Mouse (Mus musculus) neural tube, embryonic 14.5 days (tissue): ENCODE measurements at regions not wholly inside any gene's neighbourhood (a gene's known extent, or its start where the extent isn't known, plus 50 kb on each side); places are given as distances from the start of the nearest gene placed in this dataset.

Experiments
- ATAC-seq: fragments of 200-750 bp; cut with Nextera tagmentation; 2 replicates; pipeline ENCODE4 v1.8.0; 2017; ENCODE audit warnings: low read depth, mild to moderate bottlenecking, moderate TSS enrichment, moderate library complexity
- H3K27ac ChIP-seq: fragments of 300-500 bp; sonication (generic); 2 replicates; pipeline ENCODE4 v1.5.1; 2014; ENCODE audit warnings: low read depth, mild to moderate bottlenecking, control low read depth, low read length, moderate library complexity, mixed read lengths
- H3K27me3 ChIP-seq: fragments of 300-500 bp; sonication (generic); 2 replicates; pipeline ENCODE4 v1.6.1; 2014; ENCODE audit warnings: low read length; ENCODE audit not compliant: control insufficient read depth, insufficient read depth
- H3K36me3 ChIP-seq: fragments of 300-500 bp; sonication (generic); 2 replicates; pipeline ENCODE4 v1.6.1; 2014; ENCODE audit warnings: low read length, mixed read lengths; ENCODE audit not compliant: control insufficient read depth, insufficient read depth
- H3K4me1 ChIP-seq: fragments of 300-500 bp; sonication (generic); 2 replicates; pipeline ENCODE4 v1.6.1; 2014; ENCODE audit warnings: low read length; ENCODE audit not compliant: control insufficient read depth, insufficient read depth
- H3K4me2 ChIP-seq: fragments of 300-500 bp; sonication (generic); 2 replicates; pipeline ENCODE4 v1.6.1; 2014; ENCODE audit warnings: mild to moderate bottlenecking, low read depth, low read length, control low read depth
- H3K4me3 ChIP-seq: fragments of 300-500 bp; sonication (generic); 2 replicates; pipeline ENCODE4 v1.5.1; 2014; ENCODE audit warnings: low read depth, low read length, control low read depth, mixed read lengths
- H3K9ac ChIP-seq: fragments of 300-500 bp; sonication (generic); replicated peaks from 2 replicates; pipeline ENCODE4 v1.6.1; 2014; ENCODE audit warnings: low read depth, mild to moderate bottlenecking, control low read depth, low read length, mixed read lengths
- H3K9me3 ChIP-seq: fragments of 300-500 bp; sonication (generic); 2 replicates; pipeline ENCODE4 v1.6.1; 2016; ENCODE audit warnings: low read length; ENCODE audit not compliant: control insufficient read depth
- WGBS: fragments of 180-500 bp; shearing (Covaris S2); extraction: QIAGEN DNeasy Blood & Tissue Kit; methylation state at CpG from one replicate; pipeline ENCODE4 v1.1.7; 2014; 5-methylcytosine and 5-hydroxymethylcytosine counted together

DNA sequence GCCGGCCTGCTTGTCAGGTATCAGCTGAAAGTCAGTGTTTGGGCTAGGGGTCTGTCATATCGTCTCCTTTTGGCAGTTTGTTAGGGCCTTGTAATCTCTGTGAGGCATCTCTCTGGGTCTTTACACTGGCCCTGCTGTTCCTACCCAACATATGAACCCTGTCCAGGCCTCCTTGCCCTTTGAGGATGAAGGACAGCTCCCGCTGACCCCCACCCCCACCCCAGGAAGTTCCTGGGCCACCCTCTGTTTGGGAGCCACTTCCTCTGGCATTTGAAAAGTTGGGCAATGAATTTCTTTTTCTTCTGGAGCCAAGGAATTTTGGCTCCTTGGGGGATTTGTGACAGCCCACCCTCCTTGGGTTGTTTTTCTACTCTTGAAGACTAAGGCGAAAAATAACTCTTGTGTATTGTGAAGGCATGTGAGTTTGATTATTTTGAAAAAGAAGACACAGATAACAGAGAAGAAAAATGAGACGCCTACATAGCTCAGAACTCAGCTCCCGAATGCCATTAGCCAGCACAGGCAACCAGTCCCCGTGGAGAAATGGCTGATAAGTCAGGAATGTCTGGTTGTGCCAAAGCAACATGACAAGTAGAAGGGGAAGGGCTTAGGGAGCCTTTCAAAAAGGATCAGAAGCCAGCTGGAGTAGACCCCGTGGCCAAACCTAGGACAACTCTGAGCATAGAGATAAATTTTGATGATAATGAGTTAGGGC lies 249.5 kb downstream of the Gm49356 start:
- no peak overlapping the region for H3K27ac ChIP-seq
- WGBS, result 52% methylated on average over 8 of the region's 8 CpGs
- H3K9ac ChIP-seq, result no peak overlapping the region
- no peak overlapping the region for H3K4me2 ChIP-seq
- no peak; the same call in 1 of the 2 replicates for ATAC-seq
- H3K4me1 ChIP-seq, result no peaks in the 10 kb centered on the region
- no peaks in the 10 kb centered on the region for H3K27me3 ChIP-seq
- no peaks in the 10 kb centered on the region; the same call in 1 of the 2 replicates for H3K9me3 ChIP-seq
- no peak overlapping the region for H3K4me3 ChIP-seq
- H3K36me3 ChIP-seq, result no peaks in the 10 kb centered on the region

GRCm38 (mm10) chr15:59141621-59142020 lies 252.5 kb downstream of the Gm49356 start:
- 89% methylated on average over 4 of the region's 4 CpGs for WGBS
- Histone ChIP-seq H3K4me3 (no peak overlapping the region), H3K4me1 (no peaks in the 10 kb centered on the region), H3K9me3 (no peaks in the 10 kb centered on the region; the same call in 1 of the 2 replicates), H3K27ac (no peak overlapping the region), H3K4me2 (no peak overlapping the region), H3K36me3 (no peaks in the 10 kb centered on the region), H3K27me3 (no peaks in the 10 kb centered on the region), H3K9ac (no peak overlapping the region)
- no peak for ATAC-seq

DNA sequence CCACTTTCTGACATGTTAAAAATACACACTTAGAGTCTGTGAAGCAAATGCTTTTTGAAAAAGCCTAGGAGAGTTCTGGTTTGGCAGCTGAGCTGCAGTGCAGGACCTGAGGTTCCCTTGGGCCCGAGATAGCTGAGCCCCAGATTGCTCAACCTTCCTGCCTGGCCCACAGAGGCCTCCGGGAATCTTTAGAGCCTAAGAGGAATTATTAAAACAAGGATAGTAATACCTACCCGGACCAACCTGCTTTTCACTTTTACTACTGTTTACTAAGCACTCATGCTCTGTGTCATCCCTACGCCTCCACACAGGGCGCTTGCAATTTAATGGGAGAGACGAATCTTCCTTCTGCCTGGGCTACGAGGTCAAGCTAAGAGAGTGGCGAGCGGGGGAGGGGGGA lies 253.4 kb downstream of the Gm49356 start:
- 75% methylated on average over 9 of the region's 9 CpGs for WGBS
- no peaks in the 10 kb centered on the region for H3K9me3 ChIP-seq
- no peak for ATAC-seq

DNA sequence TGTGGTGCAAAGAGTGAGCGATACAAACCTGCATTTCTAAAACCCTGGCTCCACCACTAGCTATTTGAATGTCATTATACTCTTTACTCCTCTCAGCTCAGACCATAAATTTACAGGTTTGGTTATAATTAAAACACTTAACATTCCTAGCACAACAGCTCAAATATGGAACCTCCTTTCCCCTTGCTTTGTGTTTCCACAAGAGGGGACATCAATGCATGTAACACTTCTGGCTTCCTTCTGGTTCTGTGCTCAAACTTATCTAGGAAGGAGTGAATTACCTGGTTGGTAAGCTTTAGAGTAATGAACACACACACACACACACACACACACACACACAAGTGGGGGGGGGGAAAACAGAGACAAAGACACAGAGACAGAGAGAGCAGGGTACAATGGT lies 254.8 kb downstream of the Gm49356 start:
- no peak overlapping the region for H3K27ac ChIP-seq
- H3K9me3 ChIP-seq, result no peaks in the 10 kb centered on the region
- H3K4me3 ChIP-seq, result no peak overlapping the region
- H3K9ac ChIP-seq, result no peak overlapping the region
- 96% methylated on average over 1 of the region's 1 CpGs for WGBS
- ATAC-seq, result no peak
- H3K4me1 ChIP-seq, result no peaks in the 10 kb centered on the region
- no peaks in the 10 kb centered on the region for H3K36me3 ChIP-seq
- no peaks in the 10 kb centered on the region for H3K27me3 ChIP-seq
- no peak overlapping the region for H3K4me2 ChIP-seq

More for the DNA sequence above, 253.4 kb downstream of the Gm49356 start:
- Histone ChIP-seq H3K4me2 (no peak overlapping the region), H3K27ac (no peak overlapping the region), H3K36me3 (no peaks in the 10 kb centered on the region), H3K9ac (no peak overlapping the region), H3K27me3 (no peaks in the 10 kb centered on the region), H3K4me3 (no peak overlapping the region), H3K4me1 (no peaks in the 10 kb centered on the region)

DNA sequence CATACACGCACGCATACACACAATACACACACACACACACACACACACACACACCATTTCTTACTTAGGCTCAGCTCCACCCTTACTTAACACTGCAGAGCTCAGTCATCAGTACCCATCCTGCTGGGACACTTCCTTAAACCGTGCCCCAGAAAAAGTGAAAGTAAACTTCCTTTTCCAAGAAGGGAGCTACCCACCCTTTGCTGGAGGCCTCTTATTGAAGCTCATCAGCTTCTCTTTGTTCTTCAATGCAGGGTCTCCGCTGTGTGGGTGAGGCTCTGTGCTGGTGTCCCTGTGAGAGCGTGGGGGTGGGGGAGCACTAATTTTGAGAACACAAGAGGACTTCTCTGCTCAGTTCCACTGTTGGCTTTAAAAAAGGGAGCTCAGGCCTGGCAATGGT lies 256.6 kb downstream of the Gm49356 start:
- Histone ChIP-seq H3K9ac (no peak overlapping the region), H3K4me1 (no peaks in the 10 kb centered on the region), H3K27me3 (no peaks in the 10 kb centered on the region), H3K4me2 (no peak overlapping the region), H3K27ac (no peak overlapping the region), H3K36me3 (no peaks in the 10 kb centered on the region), H3K4me3 (no peak overlapping the region), H3K9me3 (no peaks in the 10 kb centered on the region)
- WGBS, result 64% methylated on average over 5 of the region's 5 CpGs
- ATAC-seq, result no peak

GRCm38 (mm10) chr15:59146111-59146510 lies 257.0 kb downstream of the Gm49356 start:
- Histone ChIP-seq H3K4me2 (no peak overlapping the region), H3K36me3 (no peaks in the 10 kb centered on the region), H3K4me1 (no peaks in the 10 kb centered on the region), H3K27ac (no peak overlapping the region), H3K9ac (no peak overlapping the region), H3K9me3 (no peaks in the 10 kb centered on the region), H3K27me3 (no peaks in the 10 kb centered on the region), H3K4me3 (no peak overlapping the region)
- ATAC-seq, result no peak
- WGBS, result 87% methylated on average over 19 of the region's 19 CpGs

DNA sequence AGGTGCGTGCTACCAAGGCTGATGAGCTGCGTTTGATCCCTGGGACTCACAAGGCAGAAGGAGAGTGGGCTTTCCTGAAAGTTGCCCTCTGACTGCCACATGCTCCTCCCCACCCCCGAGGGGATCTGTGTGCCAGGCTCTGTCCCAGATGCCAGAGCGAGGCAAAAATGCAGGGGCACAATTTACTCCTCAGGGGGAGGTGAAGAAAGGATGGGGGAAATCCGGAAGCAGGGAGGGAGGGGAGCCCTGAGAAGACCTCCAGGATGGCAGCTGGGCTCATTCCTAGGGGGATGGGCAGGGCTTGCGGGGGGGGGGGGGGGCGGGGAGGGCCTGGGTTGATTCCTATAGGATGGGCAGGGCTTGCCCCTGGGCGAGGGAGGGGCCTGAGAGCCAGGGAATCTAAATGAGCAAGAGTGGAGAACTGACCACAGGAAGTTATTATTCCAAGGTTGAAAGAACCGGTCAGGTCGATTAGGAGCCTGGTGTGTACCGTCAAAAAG lies 257.5 kb downstream of the Gm49356 start:
- H3K4me3 ChIP-seq, result no peak overlapping the region
- WGBS, result 26% methylated on average over 10 of the region's 11 CpGs

GRCm38 (mm10) chr15:59148531-59148930 lies 259.4 kb downstream of the Gm49356 start:
- Histone ChIP-seq H3K9me3 (no peaks in the 10 kb centered on the region), H3K27me3 (no peaks in the 10 kb centered on the region), H3K4me3 (no peak overlapping the region), H3K27ac (no peak overlapping the region), H3K4me2 (no peak overlapping the region), H3K4me1 (no peaks in the 10 kb centered on the region), H3K9ac (no peak overlapping the region), H3K36me3 (no peaks in the 10 kb centered on the region)
- no peak for ATAC-seq
- over 99% methylated on average over 5 of the region's 5 CpGs for WGBS

More for the DNA sequence above, 257.5 kb downstream of the Gm49356 start:
- H3K27ac ChIP-seq, result no peak overlapping the region
- H3K27me3 ChIP-seq, result no peaks in the 10 kb centered on the region
- H3K9ac ChIP-seq, result no peak overlapping the region
- no peaks in the 10 kb centered on the region for H3K36me3 ChIP-seq
- H3K9me3 ChIP-seq, result no peaks in the 10 kb centered on the region
- no peak overlapping the region for H3K4me2 ChIP-seq
- no peak for ATAC-seq
- no peaks in the 10 kb centered on the region for H3K4me1 ChIP-seq

DNA sequence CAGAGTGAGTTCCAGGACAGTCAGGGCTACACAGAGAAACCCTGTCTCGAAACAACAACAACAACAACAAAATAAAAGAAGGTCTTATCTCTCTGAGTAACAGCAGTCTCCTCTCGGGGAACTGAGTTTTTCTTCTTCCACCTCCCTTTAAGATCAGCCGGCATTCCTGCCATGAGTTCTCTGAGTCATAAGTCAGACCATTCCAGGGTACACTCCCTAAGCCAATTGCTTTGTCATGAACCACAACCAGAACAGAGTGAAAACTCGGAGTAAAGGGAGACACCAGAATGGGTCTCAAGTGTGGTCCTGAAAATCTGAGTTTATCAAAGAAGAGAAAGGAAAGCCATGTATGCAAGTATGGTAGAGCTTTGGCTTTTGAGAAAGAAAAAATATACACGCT lies 262.4 kb downstream of the Gm49356 start:
- Histone ChIP-seq H3K4me3 (no peak overlapping the region), H3K27me3 (no peaks in the 10 kb centered on the region), H3K9me3 (no peaks in the 10 kb centered on the region), H3K36me3 (no peaks in the 10 kb centered on the region), H3K27ac (no peak overlapping the region), H3K9ac (no peak overlapping the region), H3K4me2 (no peak overlapping the region), H3K4me1 (0 out of 2 replicates have a peak, but pooled peaks cover 5% of the 10 kb centered on the region)
- no peak for ATAC-seq
- WGBS, result 92% methylated on average over 5 of the region's 5 CpGs
